Mouse (Mus musculus): ENCODE data around the gene 2310022A10Rik.
"Not testable (repeated sequence)": the region's sequence is repeated elsewhere in the genome, so short reads cannot be mapped to it uniquely, and the experiment has no call there.

Gene 2310022A10Rik

DNA sequence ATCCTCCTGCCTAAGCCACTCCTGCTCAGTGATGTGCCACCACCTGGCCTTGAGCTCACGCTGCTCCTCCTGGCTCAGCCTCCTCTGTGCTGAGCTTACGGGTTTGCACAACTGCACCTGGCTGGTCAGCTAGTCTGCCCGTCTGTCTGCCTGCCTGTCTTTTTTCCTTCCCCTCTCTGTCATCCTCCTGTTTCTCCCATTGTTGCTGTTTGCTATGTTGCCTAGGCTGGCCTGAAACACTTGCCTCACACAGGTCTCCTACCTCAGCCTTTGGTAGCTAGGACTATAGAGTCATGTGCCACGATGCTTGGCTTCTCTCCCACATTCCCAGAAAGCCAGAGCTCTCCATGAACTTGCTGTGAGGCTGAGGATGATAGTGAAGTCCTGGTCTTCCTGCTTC is 59.9 kb downstream of the 2310022A10Rik start:
- no peak for DNase-seq (ENCODE audit: low read depth, low spot score)

DNA sequence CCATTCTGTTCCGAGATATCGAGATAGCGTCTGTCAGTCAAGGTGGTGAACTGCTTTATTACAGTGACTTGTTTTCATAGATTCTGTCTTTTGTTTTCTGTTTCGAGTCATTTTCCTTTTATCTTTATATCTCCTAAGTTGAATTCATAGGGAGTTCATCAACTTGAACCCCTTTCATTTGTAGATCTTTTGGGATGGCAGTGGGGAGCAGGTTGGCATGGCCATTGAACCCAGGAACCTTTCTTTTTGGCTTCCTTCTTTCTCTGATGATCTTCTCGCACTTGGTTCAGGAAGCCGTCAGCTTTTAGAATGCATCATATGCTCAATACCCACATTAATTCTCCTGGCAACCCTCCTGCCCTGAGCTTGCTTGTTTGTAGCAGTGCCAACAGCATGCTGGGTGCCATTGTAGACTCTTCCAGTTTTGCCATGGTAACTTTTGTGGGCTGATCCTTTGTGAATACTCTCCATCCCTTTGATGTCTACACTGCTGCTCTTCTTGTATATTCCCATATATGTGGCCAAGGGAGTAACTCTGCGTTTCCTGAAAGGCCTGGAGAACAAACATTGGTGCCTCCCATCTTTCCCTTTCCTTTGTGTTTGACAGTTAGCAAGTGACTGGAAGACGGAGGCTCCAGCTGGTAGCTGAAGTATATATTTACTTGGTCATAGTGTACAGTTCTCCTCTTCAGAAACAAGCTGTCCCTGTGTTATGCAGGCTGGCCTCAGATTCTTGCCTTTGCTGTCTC is 60.9 kb downstream of the 2310022A10Rik start:
- no peak for DNase-seq (ENCODE audit: low read depth, low spot score)

DNA sequence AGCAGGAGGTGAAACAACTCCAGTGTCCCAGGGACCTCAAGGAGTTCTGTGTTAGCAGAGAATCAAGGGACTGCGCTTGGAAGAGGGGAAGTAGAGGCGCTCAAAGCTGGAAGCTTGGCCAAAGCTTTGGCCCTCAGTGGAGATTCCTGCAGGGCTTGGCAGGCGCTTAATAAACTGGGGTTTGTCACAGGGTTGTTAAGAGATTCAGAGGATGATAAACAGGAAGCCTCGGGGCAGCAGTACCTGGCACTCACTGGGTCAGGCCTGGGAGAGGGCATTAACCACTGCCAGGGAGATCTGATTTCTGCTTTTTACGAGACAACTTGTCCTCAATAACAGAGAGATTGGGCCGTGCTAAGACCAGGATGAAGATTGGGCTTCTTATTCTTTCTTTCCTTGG is 68.0 kb downstream of the 2310022A10Rik start:
- no peak for DNase-seq (ENCODE audit: low read depth, low spot score)

DNA sequence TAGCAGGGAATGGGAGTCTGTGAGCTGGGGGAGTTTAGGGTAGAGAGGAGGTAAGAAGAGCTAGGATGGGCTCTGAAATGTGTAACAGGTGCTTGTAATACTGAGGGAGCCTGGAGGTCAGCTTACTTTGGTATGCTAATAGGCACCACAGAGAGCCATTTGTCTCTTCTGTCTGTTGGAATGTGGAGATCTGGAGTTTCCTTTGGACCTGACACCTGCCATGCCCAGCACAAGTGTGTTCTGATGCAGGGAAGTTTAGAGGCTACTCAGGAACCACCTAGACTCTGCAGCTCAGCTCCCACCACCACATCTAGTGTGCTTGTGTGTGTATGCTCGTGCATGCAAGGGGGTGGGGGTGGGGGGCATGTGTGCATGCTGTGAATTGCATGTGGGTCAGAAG is 69.2 kb downstream of the 2310022A10Rik start:
- no peak for DNase-seq (ENCODE audit: low read depth, low spot score)

DNA sequence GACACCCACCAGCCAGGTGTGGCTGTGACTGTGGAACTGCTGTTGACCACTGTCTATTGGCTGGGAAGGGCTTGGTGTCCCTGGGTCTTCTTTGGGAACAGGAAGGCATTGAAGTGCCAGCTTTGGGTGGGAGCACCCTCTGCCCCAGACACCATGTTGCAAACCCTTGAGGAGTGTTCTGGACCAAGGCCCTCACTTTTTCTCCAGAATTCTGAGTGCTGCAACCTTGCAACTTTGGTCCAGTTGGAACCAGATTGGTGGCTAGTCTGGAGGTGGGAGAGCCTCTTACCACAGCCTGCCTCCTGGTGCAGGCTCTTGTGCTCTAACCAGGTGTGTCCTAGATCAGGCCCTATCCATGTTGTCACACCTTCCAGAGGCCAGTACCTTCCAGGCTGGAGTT is 71.9 kb downstream of the 2310022A10Rik start:
- no peak for DNase-seq (ENCODE audit: low read depth, low spot score)

DNA sequence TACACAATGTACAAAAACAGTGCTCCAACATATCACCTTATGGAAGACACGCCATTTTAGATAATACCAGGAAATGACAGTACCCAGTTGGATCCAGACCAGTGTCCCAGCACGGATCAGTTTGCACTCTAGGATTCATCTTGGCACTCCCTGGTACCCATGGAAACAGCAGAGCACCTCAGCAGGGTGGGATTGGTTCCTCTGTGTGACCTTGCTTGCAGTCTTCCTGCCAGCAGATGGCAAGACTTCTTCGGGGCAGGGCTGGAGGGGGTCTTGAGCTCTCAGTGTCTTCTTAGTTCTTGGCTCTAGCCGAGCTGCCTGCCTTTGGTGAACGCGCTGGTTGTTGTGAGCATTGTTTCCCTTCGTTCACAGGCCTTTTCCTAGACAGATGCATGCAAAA is 74.7 kb downstream of the 2310022A10Rik start:
- no peak for DNase-seq (ENCODE audit: low read depth, low spot score)

DNA sequence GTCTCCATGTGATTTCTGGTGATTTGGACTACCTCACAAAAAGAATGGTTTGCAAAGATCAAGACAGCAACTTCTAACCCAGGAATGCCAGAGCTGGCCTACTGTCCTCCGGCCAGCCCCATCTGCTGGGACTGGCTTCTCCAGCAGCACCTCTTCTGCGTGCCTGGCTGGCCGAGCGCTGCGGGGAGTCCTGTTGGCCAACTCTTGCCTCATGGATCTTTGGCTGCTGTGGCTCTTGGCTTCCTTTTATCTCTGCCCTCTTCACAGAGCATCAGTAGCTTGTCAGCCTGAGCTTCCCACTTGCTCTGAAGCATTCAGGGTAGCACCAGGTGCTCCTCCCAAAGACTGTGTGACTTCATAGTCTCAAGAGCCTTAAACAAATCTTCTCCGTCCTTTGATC is 75.2 kb downstream of the 2310022A10Rik start:
- no peak for DNase-seq (ENCODE audit: low read depth, low spot score)

DNA sequence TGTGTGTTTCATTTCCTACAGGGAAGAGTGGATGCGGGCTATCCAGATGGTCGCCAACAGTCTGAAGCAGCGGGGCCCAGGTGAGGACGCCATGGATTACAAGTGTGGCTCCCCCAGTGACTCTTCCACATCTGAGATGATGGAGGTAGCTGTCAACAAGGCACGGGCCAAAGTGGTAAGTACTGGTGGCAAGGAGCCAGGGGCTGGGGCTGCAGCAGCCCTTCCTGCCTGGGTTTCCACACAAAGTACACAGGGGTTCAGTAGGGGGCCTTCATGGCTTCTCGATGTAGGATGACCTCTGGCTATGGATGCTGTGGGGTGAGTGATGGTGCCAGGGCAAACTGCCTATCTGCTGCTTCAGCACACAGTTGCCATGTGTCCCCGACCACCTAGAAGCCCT is 75.8 kb downstream of the 2310022A10Rik start:
- DNase-seq (ENCODE audit: low read depth, low spot score) = not testable (repeated sequence)

DNA sequence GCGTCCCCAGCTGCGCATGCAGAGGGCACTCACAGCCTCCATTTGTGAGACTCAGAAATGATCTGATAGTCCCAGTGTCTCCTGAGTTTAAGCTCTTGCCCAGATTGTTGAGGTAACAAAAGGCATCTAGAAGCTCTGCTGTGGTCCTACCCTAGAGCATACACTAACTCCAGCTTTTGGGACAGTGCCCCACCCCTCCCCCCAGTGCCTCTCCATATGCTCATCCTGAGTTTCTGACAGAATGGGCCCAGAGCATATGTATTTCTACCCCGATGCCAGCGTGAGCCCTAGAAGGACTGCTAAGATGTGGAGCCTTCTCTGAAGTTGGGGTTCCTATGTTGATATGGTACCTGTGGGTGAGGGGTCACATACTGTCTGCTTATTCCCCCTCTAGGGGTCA is 78.4 kb downstream of the 2310022A10Rik start:
- no peak for DNase-seq (ENCODE audit: low read depth, low spot score)

Measured in telencephalon, adult 2 months (tissue).